Mouse (Mus musculus) ES-CJ7 (cell line): ENCODE results near the gene Eif2s1.
"Not testable (repeated sequence)": the region's sequence is repeated elsewhere in the genome, so short reads cannot be mapped to it uniquely, and the experiment has no call there.

Source experiments
- DNase-seq: peaks from one replicate; pipeline ENCODE4 v3.0.0; 2011; ENCODE audit warnings: low read depth, low spot score

The Eif2s1 gene

GRCm38 (mm10) chr12:78914458-78914857, 52.8 kb downstream of the Eif2s1 start:
- no peak for DNase-seq

DNA sequence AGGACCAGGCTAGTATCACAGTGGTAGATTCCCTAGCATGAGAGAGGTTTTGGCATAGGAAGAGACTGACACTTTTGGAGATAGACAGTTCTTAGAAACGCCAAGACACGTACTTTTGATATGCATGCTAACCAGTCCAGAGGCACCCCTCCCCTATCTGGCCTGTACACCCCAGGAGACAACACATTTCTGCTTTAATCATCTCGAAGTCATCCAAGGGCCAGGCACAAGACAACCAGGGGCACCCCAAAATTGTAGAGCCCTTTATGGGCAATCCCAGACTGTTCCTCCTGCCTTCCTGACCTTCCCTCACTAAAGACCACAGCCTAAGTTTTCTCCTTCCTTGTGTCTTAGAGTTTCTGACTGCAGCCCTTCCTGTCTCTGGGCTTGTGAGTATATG, 53.9 kb downstream of the Eif2s1 start:
- no peak for DNase-seq

- peak; percentile 22 for DNase-seq
Measured at GRCm38 (mm10) chr12:78916278-78916677, 54.7 kb downstream of the Eif2s1 start.

GRCm38 (mm10) chr12:78918227-78919078, 56.8 kb downstream of the Eif2s1 start:
- peak; percentile 93 for DNase-seq

GRCm38 (mm10) chr12:78919079-78919712, 57.6 kb downstream of the Eif2s1 start:
- peak; percentile 92 for DNase-seq

- DNase-seq, result no peak
Measured at GRCm38 (mm10) chr12:78921421-78921820, 59.8 kb downstream of the Eif2s1 start.

- DNase-seq, result no peak
Measured at GRCm38 (mm10) chr12:78922058-78922457, 60.4 kb downstream of the Eif2s1 start.

GRCm38 (mm10) chr12:78922977-78923376, 61.4 kb downstream of the Eif2s1 start:
- DNase-seq, result not testable (repeated sequence)

DNA sequence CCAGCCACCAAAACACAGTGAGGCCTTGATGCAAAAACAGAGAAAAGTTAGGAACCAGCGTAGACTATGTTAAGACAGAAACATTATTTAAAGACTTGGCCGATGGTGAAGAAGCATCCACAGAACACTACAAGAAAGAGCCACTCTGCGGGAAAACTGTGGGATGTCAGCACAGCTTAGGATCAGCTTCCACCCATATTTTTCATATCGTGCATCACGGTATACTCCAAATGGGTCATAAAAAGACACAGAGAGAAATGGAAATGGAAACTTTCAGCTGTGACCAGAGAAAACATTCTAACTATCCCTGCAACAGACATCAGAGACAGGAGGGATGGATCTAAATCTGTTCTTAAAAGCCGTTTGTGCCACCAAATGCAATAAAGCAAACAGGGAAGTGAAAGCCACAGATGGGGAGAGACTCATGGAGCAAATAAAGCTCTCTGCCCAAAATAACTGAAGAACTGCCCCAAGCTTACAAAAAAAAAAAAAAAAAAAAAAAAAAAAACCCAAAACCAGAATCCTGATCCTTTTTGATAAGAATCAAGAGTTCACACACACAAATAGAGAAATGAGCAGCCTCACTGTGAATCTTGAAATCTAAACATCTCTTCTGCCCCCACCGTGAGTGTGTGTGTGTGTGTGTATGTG, 62.0 kb downstream of the Eif2s1 start:
- DNase-seq, result no peak

DNA sequence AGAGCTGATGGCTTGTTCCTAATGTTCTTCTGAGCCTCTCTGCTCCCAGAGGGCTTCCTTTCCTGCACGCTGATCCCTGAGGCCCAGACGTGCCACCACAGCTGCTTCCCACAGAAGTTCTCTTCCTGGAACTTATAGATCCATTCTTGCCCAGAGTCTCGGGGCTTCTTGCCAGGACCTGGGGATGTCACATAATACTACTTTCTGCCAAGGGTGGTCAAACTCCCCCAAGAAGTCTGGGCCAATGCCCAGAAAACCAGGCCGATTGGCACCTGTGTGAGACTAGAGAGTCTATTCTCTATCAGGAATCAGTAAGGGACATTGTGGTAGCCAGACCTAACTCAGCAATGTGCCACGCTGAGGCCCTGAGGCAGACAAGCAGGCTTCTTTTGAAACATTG, 65.7 kb downstream of the Eif2s1 start:
- no peak for DNase-seq

GRCm38 (mm10) chr12:78929900-78930299, 68.3 kb downstream of the Eif2s1 start:
- DNase-seq, result no peak

GRCm38 (mm10) chr12:78936494-78936893, 74.9 kb downstream of the Eif2s1 start:
- DNase-seq, result no peak
